Mouse (Mus musculus) left cerebral cortex, postnatal 10 days (tissue): Measurements from ENCODE around the gene Vezf1. TPM values are rescaled to one million over a fixed set of nuclear protein-coding genes. Genes with fewer than 3 reads are reported as not detected.
"Not testable (repeated sequence)": the region's sequence is repeated elsewhere in the genome, so short reads cannot be mapped to it uniquely, and the experiment has no call there.

ENCODE experiments used
- DNase-seq, 2 experiments: peaks; one replicate each; pipeline ENCODE4 v3.0.0; 2021 to 2022; ENCODE audit warnings: low spot score in 2 of 2, mixed read lengths in 1 of 2; ENCODE audit errors: extremely low spot score in 1 of 2
- intact Hi-C: fragments of 180-260 bp; cut with DNase I; formaldehyde crosslinking; loops from one replicate; pipeline ENCODE4 v1.15.1; 2025
- total RNA-seq, 2 experiments: library from RNA; stranded (reverse); gene quantifications; 2 replicates each; pipeline ENCODE4 v1.2.3; 2021

The Vezf1 gene
- total RNA-seq: 10 to 100 TPM; 23.6 to 25.5 TPM

GRCm38 (mm10) chr11:88067586-88068410 lies at the start of gene Vezf1:
Gene Vezf1 (plus strand): TSS chr11:88068279.
- intact Hi-C loops: loop anchor here (5.0 kb wide), 1 partner anchor 120 kb away; no protein-coding TSS in a partner anchor
- peak; percentile 51 to 89 for DNase-seq

GRCm38 (mm10) chr11:88023933-88024332 lies 44.1 kb upstream of the Vezf1 start:
- intact Hi-C loops: no loop called here
- DNase-seq: no peak

GRCm38 (mm10) chr11:88027391-88028035 lies 40.6 kb upstream of the Vezf1 start:
- DNase-seq: no peak
- intact Hi-C loops: no loop called here

- intact Hi-C loops: no loop called here
- DNase-seq: no peak
Observed at GRCm38 (mm10) chr11:88028193-88028684, 39.8 kb upstream of the Vezf1 start.

GRCm38 (mm10) chr11:88030219-88030618 lies 37.9 kb upstream of the Vezf1 start:
- DNase-seq: no peak
- intact Hi-C loops: no loop called here

GRCm38 (mm10) chr11:88030836-88031235 lies 37.2 kb upstream of the Vezf1 start:
- DNase-seq: no peak
- intact Hi-C loops: no loop called here

- no peak for DNase-seq
- intact Hi-C loops: no loop called here
Observed at GRCm38 (mm10) chr11:88031753-88032152, 36.3 kb upstream of the Vezf1 start.

- intact Hi-C loops: no loop called here
Observed at GRCm38 (mm10) chr11:88035970-88036369, 32.1 kb upstream of the Vezf1 start.

GRCm38 (mm10) chr11:88036761-88037251 lies 31.3 kb upstream of the Vezf1 start:
- intact Hi-C loops: no loop called here
- DNase-seq: no peak

More at GRCm38 (mm10) chr11:88035970-88036369, 32.1 kb upstream of the Vezf1 start:
- DNase-seq: no peak

GRCm38 (mm10) chr11:88037386-88037785 lies 30.7 kb upstream of the Vezf1 start:
- DNase-seq: no peak
- intact Hi-C loops: no loop called here

- DNase-seq: no peak
- intact Hi-C loops: no loop called here
Observed at GRCm38 (mm10) chr11:88039066-88039465, 29.0 kb upstream of the Vezf1 start.

- no peak for DNase-seq
- intact Hi-C loops: no loop called here
Observed at GRCm38 (mm10) chr11:88044314-88044713, 23.8 kb upstream of the Vezf1 start.

GRCm38 (mm10) chr11:88045159-88045558 lies 22.9 kb upstream of the Vezf1 start:
- intact Hi-C loops, DNase-seq: not testable (repeated sequence)

- no peak for DNase-seq
Observed at GRCm38 (mm10) chr11:88045878-88046277, 22.2 kb upstream of the Vezf1 start.

GRCm38 (mm10) chr11:88046323-88046937 lies 21.6 kb upstream of the Vezf1 start:
- DNase-seq: peak in 1 of 2 experiments; percentile 21
- intact Hi-C loops: loop anchor here (2.0 kb wide), 1 partner anchor 60 kb away; the partner anchor contains the start of gene Dynll2

More at GRCm38 (mm10) chr11:88045878-88046277, 22.2 kb upstream of the Vezf1 start:
- intact Hi-C loops: loop anchor here (2.0 kb wide), 1 partner anchor 59 kb away; the partner anchor contains the start of gene Dynll2

- DNase-seq: peak; percentile 96 to 100
- intact Hi-C loops: loop anchor here (2.0 kb wide), 1 partner anchor 60 kb away; the partner anchor contains the start of gene Dynll2
Observed at GRCm38 (mm10) chr11:88046944-88047794, 20.9 kb upstream of the Vezf1 start, which contains the start of gene Srsf1. Gene Srsf1 (plus strand): TSS chr11:88047373.

GRCm38 (mm10) chr11:88047871-88048531 lies 20.1 kb upstream of the Vezf1 start:
- intact Hi-C loops: loop anchor here (2.0 kb wide), 2 partner anchors 61 to 69 kb away; partner anchors contain the start of gene Dynll2
- DNase-seq: peak; percentile 62 to 88
